Mouse (Mus musculus) liver, embryonic 14.5 days (tissue): Measurements from ENCODE around the gene Gramd1b.

Experiments used
- CTCF ChIP-seq: IDR thresholded peaks from 2 replicates; pipeline ENCODE4 v1.5.1; 2016; ENCODE audit warnings: antibody characterized with exemption, low read depth, control low read depth
- EP300 ChIP-seq: IDR thresholded peaks from 2 replicates; pipeline ENCODE4 v1.6.1; 2016; ENCODE audit warnings: antibody characterized with exemption, low read depth

GRCm38 (mm10) chr9:40519294-40519693, 11.9 kb downstream of the Gramd1b start:
- TF ChIP-seq EP300 (no peak), CTCF (no peak)
